Mouse (Mus musculus): ENCODE measurements around the gene Atp7a. TPM values are rescaled to one million over a fixed set of nuclear protein-coding genes. Genes with fewer than 3 reads are reported as not detected.

Gene Atp7a
- 2.9 and 4.4 TPM in 2 replicates for polyA plus RNA-seq (2012; rRNA removed)

GRCm38 (mm10) chrX:106026418-106027342 is at the start of gene Atp7a:
Gene Atp7a (plus strand): TSS chrX:106027276.

GRCm38 (mm10) chrX:106011465-106012159 is 15.5 kb upstream of the Atp7a start, which contains the start of gene Magt1:
Gene Magt1 (minus strand): TSS chrX:106011906.

DNA sequence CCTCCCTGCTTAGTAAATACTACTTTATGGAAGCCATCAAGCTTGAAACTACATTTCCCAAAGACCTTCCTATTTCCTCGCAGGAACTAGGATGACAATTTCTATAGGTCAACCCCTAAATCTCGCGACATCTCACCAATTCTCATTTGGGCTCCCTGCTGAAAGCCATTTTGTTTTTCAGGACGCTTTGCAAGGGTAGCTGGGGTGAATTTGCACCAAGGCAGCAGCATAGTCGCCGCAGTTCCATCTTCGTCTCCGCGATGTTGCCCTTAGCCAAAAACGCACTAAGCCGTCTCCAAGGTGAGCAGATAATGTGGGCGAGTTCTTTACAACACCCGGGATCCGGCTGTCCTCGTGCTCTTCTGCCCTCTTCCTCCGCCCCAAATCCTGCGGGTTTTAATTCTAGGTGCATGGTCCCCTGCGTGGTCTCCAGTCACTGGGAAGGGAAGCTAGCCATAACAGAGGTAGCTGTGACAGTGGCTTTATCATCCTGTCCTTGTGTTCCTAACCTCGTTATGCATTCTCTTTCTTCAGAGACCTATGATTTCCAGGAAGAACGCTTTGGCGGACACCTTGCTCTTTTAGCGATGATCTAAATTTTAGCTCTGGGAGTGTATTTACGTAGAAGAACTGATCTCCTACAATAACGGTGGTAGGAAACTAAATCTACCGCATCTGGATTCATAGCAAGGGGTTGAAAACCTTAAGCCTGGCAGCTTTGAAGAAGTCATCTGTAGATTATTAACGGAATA is 11.3 kb upstream of the Atp7a start, which contains the start of gene Cox7b:
Cox7b (plus strand) TSS at position 130 of the 752 bp plus-strand sequence.

DNA sequence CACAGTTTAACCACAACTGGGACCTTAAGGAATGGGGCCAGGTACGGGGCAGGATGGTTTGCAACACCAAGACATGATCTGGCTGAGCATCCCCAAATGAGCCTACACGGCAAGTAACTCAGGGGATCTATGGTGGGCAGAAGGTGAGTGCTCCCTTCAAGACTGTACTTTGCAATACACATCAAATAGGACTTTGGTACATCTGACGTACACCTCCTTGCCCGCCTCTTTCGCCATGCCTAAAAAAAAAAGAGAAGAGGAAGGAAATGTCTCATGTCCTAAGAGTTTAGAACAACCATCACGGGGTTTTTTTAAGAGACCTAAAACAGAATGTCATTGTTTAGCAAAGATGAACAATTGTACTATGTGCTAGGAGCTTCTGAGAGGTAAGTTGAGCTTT is 115.9 kb downstream of the Atp7a start, which contains the start of gene Tlr13:
Tlr13 (plus strand) TSS at position 269 of the 400 bp plus-strand sequence.

Other genes with a start within 250 kb of the Atp7a start
- 41.3 and 65.0 TPM in 2 replicates for gene Atrx, start 97.9 kb upstream of the Atp7a start, polyA plus RNA-seq (2012; rRNA removed)
- 3.4 and 3.7 TPM in 2 replicates for gene Magt1, start 15.4 kb upstream of the Atp7a start, polyA plus RNA-seq (2012; rRNA removed)
- 63.0 and 160 TPM in 2 replicates for gene Cox7b, start 11.6 kb upstream of the Atp7a start, polyA plus RNA-seq (2012; rRNA removed)
- gene Tlr13, start 115.9 kb downstream of the Atp7a start, polyA plus RNA-seq (2012; rRNA removed): 0.35 TPM in 2 replicates
- gene Pgk1, start 159.8 kb downstream of the Atp7a start, polyA plus RNA-seq (2012; rRNA removed): 48.2 and 77.8 TPM in 2 replicates
- gene Taf9b, start 193.9 kb downstream of the Atp7a start, polyA plus RNA-seq (2012; rRNA removed): 2.3 and 3.3 TPM in 2 replicates
- gene Fnd3c2, start 228.1 kb downstream of the Atp7a start, polyA plus RNA-seq (2012; rRNA removed): not detected in 2 replicates